Mouse (Mus musculus) stomach, embryonic 16.5 days (tissue): ENCODE results near the gene Egfl6. TPM values are rescaled to one million over a fixed set of nuclear protein-coding genes. Genes with fewer than 3 reads are reported as not detected.

Experiments
- ATAC-seq: fragments of 200-750 bp; cut with Nextera tagmentation; 2 replicates; pipeline ENCODE4 v1.8.0; 2017; ENCODE audit warnings: moderate number of reproducible peaks, moderate TSS enrichment; ENCODE audit not compliant: insufficient read depth, low FRiP score
- H3K27ac ChIP-seq: fragments of 300-500 bp; sonication (generic); 2 replicates; pipeline ENCODE4 v1.5.1; 2014; ENCODE audit warnings: low read length
- H3K27me3 ChIP-seq: fragments of 300-500 bp; sonication (generic); 2 replicates; pipeline ENCODE4 v1.6.1; 2014; ENCODE audit warnings: low read length, control low read depth, mixed read lengths; ENCODE audit not compliant: control insufficient read depth, insufficient read depth
- H3K36me3 ChIP-seq: fragments of 300-500 bp; sonication (generic); 2 replicates; pipeline ENCODE4 v1.6.1; 2014; ENCODE audit warnings: low read length; ENCODE audit not compliant: control insufficient read depth, insufficient read depth
- H3K4me1 ChIP-seq: fragments of 300-500 bp; sonication (generic); 2 replicates; pipeline ENCODE4 v1.6.1; 2014; ENCODE audit warnings: low read length, control low read depth, mixed read lengths; ENCODE audit not compliant: control insufficient read depth, insufficient read depth
- H3K4me2 ChIP-seq: fragments of 300-500 bp; sonication (generic); 2 replicates; pipeline ENCODE4 v1.6.1; 2014; ENCODE audit warnings: low read depth, low read length, mixed read lengths
- H3K4me3 ChIP-seq: fragments of 300-500 bp; sonication (generic); replicated peaks from 2 replicates; pipeline ENCODE4 v1.5.1; 2014; ENCODE audit warnings: mild to moderate bottlenecking, low read length
- H3K9ac ChIP-seq: fragments of 300-500 bp; sonication (generic); 2 replicates; pipeline ENCODE4 v1.6.1; 2014; ENCODE audit warnings: low read length
- H3K9me3 ChIP-seq: fragments of 300-500 bp; sonication (generic); replicated peaks from 2 replicates; pipeline ENCODE4 v1.6.1; 2016; ENCODE audit warnings: low read length, control low read depth; ENCODE audit not compliant: control insufficient read depth
- WGBS: fragments of 180-500 bp; shearing (Covaris S2); extraction: QIAGEN DNeasy Blood & Tissue Kit; methylation state at CpG from one replicate; pipeline ENCODE4 v1.1.7; 2014; 5-methylcytosine and 5-hydroxymethylcytosine counted together
- polyA plus RNA-seq: library from polyadenylated mRNA; unstranded; fragments of >200 nt; fragmentation: Nextera tagmentation; extraction: Ambion mirVana; gene quantifications from 2 replicates; pipeline ENCODE4 v1.2.1, GENCODE M21; 2015

Egfl6 gene
- polyA plus RNA-seq, 1 experiment from 2014 or later: 20.7 TPM

DNA sequence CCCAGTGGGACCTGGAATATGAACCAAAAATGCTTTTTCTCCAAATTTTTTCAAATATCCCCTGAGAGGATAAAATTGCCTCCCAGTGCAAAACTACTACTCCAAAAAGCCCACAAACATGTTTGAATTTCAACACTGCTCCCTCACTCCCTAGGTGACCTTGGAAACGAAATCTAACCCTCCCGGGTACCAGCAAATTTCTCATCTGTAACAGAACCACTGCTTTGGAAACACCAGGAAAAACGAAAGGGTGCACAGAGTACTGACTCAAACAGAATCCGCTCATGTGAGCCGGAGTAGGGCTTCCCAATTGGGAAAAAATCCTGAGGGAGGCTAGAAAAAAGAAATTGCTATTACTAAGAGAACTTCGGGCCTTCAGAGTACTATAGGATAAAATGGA, 108.1 kb downstream of the Egfl6 start:
- no peaks in the 10 kb centered on the region for H3K27me3 ChIP-seq
- 55% methylated on average over 6 of the region's 6 CpGs for WGBS
- peak overlapping the region; percentile 61 for H3K4me2 ChIP-seq
- H3K4me3 ChIP-seq: peak overlapping the region; percentile 56
- H3K4me1 ChIP-seq: no peaks in the 10 kb centered on the region
- ATAC-seq: no peak
- no peak overlapping the region for H3K27ac ChIP-seq
- no peaks in the 10 kb centered on the region for H3K9me3 ChIP-seq
- H3K9ac ChIP-seq: no peak overlapping the region
- no peaks in the 10 kb centered on the region for H3K36me3 ChIP-seq

Other genes with a start within 250 kb of the Egfl6 start
- 26.8 and 31.4 TPM in 2 replicates for gene Trappc2, start 145.1 kb downstream of the Egfl6 start, polyA plus RNA-seq
- 5.6 TPM in 2 replicates for gene Ofd1, start 145.0 kb downstream of the Egfl6 start, polyA plus RNA-seq
- gene Rab9, start 105.9 kb downstream of the Egfl6 start, polyA plus RNA-seq: 51.2 and 54.4 TPM in 2 replicates
- gene Tceanc, start 67.2 kb downstream of the Egfl6 start, polyA plus RNA-seq: 5.2 and 5.4 TPM in 2 replicates